Mouse (Mus musculus): ENCODE results near the gene Prkce. TPM values are rescaled to one million over a fixed set of nuclear protein-coding genes. Genes with fewer than 3 reads are reported as not detected.
A peak's percentile ranks its signal among the peaks of the same experiment; 100 is the strongest.

Prkce gene
- polyA plus RNA-seq, 1 experiment from 2014 or later, result 6.3 TPM

GRCm38 (mm10) chr17:86656369-86656768 is 488.8 kb downstream of the Prkce start:
- WGBS, result 77% methylated on average over 5 of the region's 5 CpGs
- Histone ChIP-seq H3K9ac (no peak overlapping the region), H3K27me3 (replicated peaks) (no peaks in the 10 kb centered on the region), H3K27ac (no peak overlapping the region), H3K36me3 (no peaks in the 10 kb centered on the region), H3K4me3 (replicated peaks) (no peak overlapping the region), H3K9me3 (no peaks in the 10 kb centered on the region), H3K4me1 (no peaks in the 10 kb centered on the region), H3K4me2 (no peak overlapping the region)
- ATAC-seq (ENCODE audit: insufficient read depth, low FRiP score, low read depth), result no peak

- 61% methylated on average over 1 of the region's 1 CpGs for WGBS
- Histone ChIP-seq H3K4me2 (no peak overlapping the region), H3K27ac (no peak overlapping the region), H3K9me3 (no peaks in the 10 kb centered on the region), H3K27me3 (replicated peaks) (no peaks in the 10 kb centered on the region), H3K9ac (no peak overlapping the region), H3K4me3 (replicated peaks) (no peak overlapping the region), H3K36me3 (no peaks in the 10 kb centered on the region), H3K4me1 (no peaks in the 10 kb centered on the region)
- ATAC-seq (ENCODE audit: insufficient read depth, low FRiP score, low read depth), result no peak
These were observed 494.7 kb downstream of the Prkce start for GRCm38 (mm10) chr17:86662301-86662700.

DNA sequence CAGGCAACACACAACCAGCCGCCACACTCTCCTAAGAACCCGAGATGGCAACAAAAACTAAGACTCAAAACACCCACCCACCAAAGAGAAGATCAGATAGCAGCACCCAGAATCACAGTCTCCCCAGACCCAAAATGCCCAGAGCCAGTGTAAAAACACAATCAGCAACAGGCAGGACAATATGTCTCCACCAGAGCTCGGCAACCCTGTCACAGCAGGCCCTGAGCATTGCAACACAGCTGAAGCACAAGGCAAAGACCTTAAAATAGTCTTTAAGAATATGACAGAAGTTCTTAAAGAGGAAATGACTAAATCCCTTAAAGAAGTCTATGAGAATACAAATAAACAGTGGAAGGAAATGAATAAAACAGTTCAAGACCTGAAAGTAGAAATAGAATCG is 495.9 kb downstream of the Prkce start:
- Histone ChIP-seq H3K36me3 (no peaks in the 10 kb centered on the region), H3K4me1 (no peaks in the 10 kb centered on the region), H3K9me3 (no peaks in the 10 kb centered on the region), H3K27ac (no peak overlapping the region), H3K27me3 (replicated peaks) (no peaks in the 10 kb centered on the region), H3K9ac (no peak overlapping the region), H3K4me3 (replicated peaks) (no peak overlapping the region), H3K4me2 (no peak overlapping the region)
- ATAC-seq (ENCODE audit: insufficient read depth, low FRiP score, low read depth), result no peak
- WGBS, result 70% methylated on average over 4 of the region's 4 CpGs

- WGBS, result 78% methylated on average over 8 of the region's 8 CpGs
- no peak overlapping the region for H3K4me3 ChIP-seq (replicated peaks)
- no peak overlapping the region for H3K27ac ChIP-seq
- no peaks in the 10 kb centered on the region for H3K4me1 ChIP-seq
- H3K36me3 ChIP-seq, result no peaks in the 10 kb centered on the region
- H3K27me3 ChIP-seq (replicated peaks), result no peaks in the 10 kb centered on the region
- ATAC-seq (ENCODE audit: insufficient read depth, low FRiP score, low read depth), result no peak
- no peak overlapping the region for H3K4me2 ChIP-seq
- H3K9ac ChIP-seq, result no peak overlapping the region
- no peaks in the 10 kb centered on the region for H3K9me3 ChIP-seq
These were observed 500.4 kb downstream of the Prkce start for GRCm38 (mm10) chr17:86667836-86668600.

DNA sequence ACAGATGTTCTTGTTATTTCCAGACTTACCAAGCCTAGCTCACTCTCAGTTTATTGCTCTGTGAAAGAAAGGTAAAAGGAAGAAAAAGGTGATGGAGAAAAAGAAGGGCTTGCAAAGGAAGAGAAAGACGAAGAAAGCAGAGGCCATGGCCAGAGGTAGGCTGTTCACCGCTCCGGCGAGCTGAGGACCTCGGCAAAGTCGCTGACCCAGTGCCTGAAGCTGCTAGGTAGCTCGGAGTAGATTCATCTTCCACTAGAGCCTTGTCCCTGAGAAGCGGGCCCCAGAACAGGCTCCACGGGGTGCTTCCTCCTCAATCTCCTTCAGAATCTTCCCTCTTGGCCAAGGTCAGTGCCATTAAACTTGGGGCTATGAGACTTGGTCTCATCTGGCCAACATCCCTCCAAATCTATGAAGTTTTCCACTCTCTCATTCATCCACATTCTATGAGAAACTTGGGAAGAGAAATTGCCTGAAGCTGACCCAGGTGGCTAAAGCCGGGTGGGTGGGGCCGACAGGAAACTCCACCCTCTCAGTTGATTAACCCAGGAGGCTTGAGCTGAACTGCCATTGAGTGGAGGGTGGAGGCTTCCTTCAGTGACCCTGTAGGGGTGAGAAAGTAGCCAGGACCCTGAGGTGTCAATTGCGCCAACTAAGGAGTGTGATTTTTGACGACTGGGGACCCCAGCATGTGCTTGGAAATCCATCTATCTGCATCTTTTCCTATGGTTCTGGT is 502.2 kb downstream of the Prkce start:
- Histone ChIP-seq H3K36me3 (no peaks in the 10 kb centered on the region), H3K27ac (0 out of 2 replicates have a peak overlapping the region, but pooled peaks have one; percentile 21), H3K9ac (no peak overlapping the region), H3K27me3 (replicated peaks) (no peaks in the 10 kb centered on the region), H3K4me1 (no peaks in the 10 kb centered on the region), H3K4me2 (no peak overlapping the region), H3K9me3 (no peaks in the 10 kb centered on the region), H3K4me3 (replicated peaks) (no peak overlapping the region)
- ATAC-seq (ENCODE audit: insufficient read depth, low FRiP score, low read depth), result no peak
- 82% methylated on average over 13 of the region's 13 CpGs for WGBS

GRCm38 (mm10) chr17:86670731-86671130 is 503.1 kb downstream of the Prkce start:
- Histone ChIP-seq H3K4me3 (replicated peaks) (no peak overlapping the region), H3K9me3 (no peaks in the 10 kb centered on the region), H3K36me3 (no peaks in the 10 kb centered on the region), H3K9ac (no peak overlapping the region), H3K27ac (0 out of 2 replicates have a peak overlapping the region, but pooled peaks have one; percentile 21), H3K4me1 (no peaks in the 10 kb centered on the region), H3K4me2 (no peak overlapping the region), H3K27me3 (replicated peaks) (no peaks in the 10 kb centered on the region)
- ATAC-seq (ENCODE audit: insufficient read depth, low FRiP score, low read depth), result no peak
- 32% methylated on average over 7 of the region's 7 CpGs for WGBS

- Histone ChIP-seq H3K27me3 (replicated peaks) (no peaks in the 10 kb centered on the region), H3K36me3 (no peaks in the 10 kb centered on the region), H3K4me1 (no peaks in the 10 kb centered on the region), H3K4me3 (replicated peaks) (no peak overlapping the region), H3K27ac (no peak overlapping the region), H3K9me3 (no peaks in the 10 kb centered on the region), H3K4me2 (no peak overlapping the region), H3K9ac (no peak overlapping the region)
- ATAC-seq (ENCODE audit: insufficient read depth, low FRiP score, low read depth), result no peak
- WGBS, result 80% methylated on average over 2 of the region's 2 CpGs
These were observed 507.4 kb downstream of the Prkce start for GRCm38 (mm10) chr17:86674971-86675370.

DNA sequence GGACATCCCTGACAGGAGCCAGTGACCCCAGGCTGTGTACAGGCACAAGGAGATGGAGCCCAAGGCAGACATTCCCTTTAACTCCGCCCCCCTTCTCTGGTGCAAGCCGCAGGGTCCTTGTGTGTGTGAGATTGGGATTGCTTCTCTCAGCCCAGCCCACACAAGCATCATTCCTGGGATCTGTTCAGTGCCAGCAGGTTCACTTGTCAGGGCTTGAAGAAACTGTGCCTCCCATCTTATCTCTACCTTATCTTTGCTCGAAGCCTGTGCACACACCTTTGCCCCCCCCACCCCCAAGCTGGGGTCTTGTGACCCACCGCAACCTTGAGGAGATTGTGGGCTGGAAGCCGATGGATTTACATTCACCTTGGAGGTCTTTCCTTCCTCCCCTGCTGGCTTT is 508.8 kb downstream of the Prkce start:
- H3K4me1 ChIP-seq, result no peaks in the 10 kb centered on the region
- 60% methylated on average over 5 of the region's 5 CpGs for WGBS
- no peak overlapping the region for H3K27ac ChIP-seq
- H3K9me3 ChIP-seq, result no peaks in the 10 kb centered on the region
- no peaks in the 10 kb centered on the region for H3K36me3 ChIP-seq
- no peak overlapping the region for H3K9ac ChIP-seq
- H3K27me3 ChIP-seq (replicated peaks), result no peaks in the 10 kb centered on the region
- no peak for ATAC-seq (ENCODE audit: insufficient read depth, low FRiP score, low read depth)
- no peak overlapping the region for H3K4me3 ChIP-seq (replicated peaks)
- no peak overlapping the region for H3K4me2 ChIP-seq

- no peak for ATAC-seq (ENCODE audit: insufficient read depth, low FRiP score, low read depth)
- H3K36me3 ChIP-seq, result no peaks in the 10 kb centered on the region
- no peaks in the 10 kb centered on the region for H3K27me3 ChIP-seq (replicated peaks)
- 62% methylated on average over 4 of the region's 4 CpGs for WGBS
- H3K9ac ChIP-seq, result no peak overlapping the region
- H3K4me3 ChIP-seq (replicated peaks), result no peak overlapping the region
- H3K4me2 ChIP-seq, result no peak overlapping the region
- no peak overlapping the region for H3K27ac ChIP-seq
- no peaks in the 10 kb centered on the region for H3K9me3 ChIP-seq
- no peaks in the 10 kb centered on the region for H3K4me1 ChIP-seq
These were observed 509.3 kb downstream of the Prkce start for GRCm38 (mm10) chr17:86676909-86677308.

GRCm38 (mm10) chr17:86685263-86685662 is 517.7 kb downstream of the Prkce start:
- H3K9me3 ChIP-seq, result no peaks in the 10 kb centered on the region
- no peak overlapping the region for H3K4me2 ChIP-seq
- no peak overlapping the region for H3K27ac ChIP-seq
- no peaks in the 10 kb centered on the region for H3K36me3 ChIP-seq
- H3K9ac ChIP-seq, result no peak overlapping the region
- H3K27me3 ChIP-seq (replicated peaks), result no peaks in the 10 kb centered on the region
- no peak for ATAC-seq (ENCODE audit: insufficient read depth, low FRiP score, low read depth)
- no peak overlapping the region for H3K4me3 ChIP-seq (replicated peaks)
- 82% methylated on average over 4 of the region's 4 CpGs for WGBS
- H3K4me1 ChIP-seq, result no peaks in the 10 kb centered on the region

GRCm38 (mm10) chr17:86687021-86687420 is 519.4 kb downstream of the Prkce start:
- no peak overlapping the region for H3K4me2 ChIP-seq
- H3K27me3 ChIP-seq (replicated peaks), result no peaks in the 10 kb centered on the region
- H3K4me1 ChIP-seq, result no peaks in the 10 kb centered on the region
- H3K27ac ChIP-seq, result no peak overlapping the region
- H3K36me3 ChIP-seq, result no peaks in the 10 kb centered on the region
- H3K9me3 ChIP-seq, result no peaks in the 10 kb centered on the region
- no peak overlapping the region for H3K4me3 ChIP-seq (replicated peaks)
- WGBS, result 72% methylated on average over 3 of the region's 3 CpGs
- ATAC-seq (ENCODE audit: insufficient read depth, low FRiP score, low read depth), result no peak
- no peak overlapping the region for H3K9ac ChIP-seq

DNA sequence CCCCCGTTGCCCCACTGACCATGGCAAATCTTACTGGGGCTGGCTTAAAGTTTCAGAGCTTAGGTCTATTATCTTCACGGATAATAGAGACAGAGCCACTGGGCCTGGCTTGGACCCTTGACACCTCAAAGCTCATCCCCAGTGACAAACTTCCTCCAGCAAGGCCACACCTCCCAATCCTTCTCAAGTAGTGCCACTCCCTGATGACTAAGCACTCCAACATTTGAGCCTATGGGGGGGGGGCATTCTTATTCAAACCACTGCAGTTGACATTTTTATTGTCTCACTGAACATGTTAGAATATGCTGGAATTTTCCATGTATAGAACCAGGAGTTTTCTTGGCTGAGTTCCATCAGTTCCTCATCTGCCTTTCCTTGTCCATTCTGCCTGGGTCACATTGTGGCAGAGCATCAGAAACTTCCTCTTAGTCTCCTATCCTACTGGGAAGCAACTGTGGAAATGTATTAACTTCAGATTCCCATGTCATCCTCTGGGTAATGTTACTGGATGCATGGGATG is 523.3 kb downstream of the Prkce start:
- no peaks in the 10 kb centered on the region for H3K9me3 ChIP-seq
- no peak overlapping the region for H3K9ac ChIP-seq
- no peak for ATAC-seq (ENCODE audit: insufficient read depth, low FRiP score, low read depth)
- H3K4me2 ChIP-seq, result no peak overlapping the region
- H3K36me3 ChIP-seq, result no peaks in the 10 kb centered on the region
- H3K4me1 ChIP-seq, result no peaks in the 10 kb centered on the region
- no peaks in the 10 kb centered on the region for H3K27me3 ChIP-seq (replicated peaks)
- WGBS, result 90% methylated on average over 2 of the region's 2 CpGs
- no peak overlapping the region for H3K27ac ChIP-seq
- H3K4me3 ChIP-seq (replicated peaks), result no peak overlapping the region

Measured in stomach, embryonic 15.5 days (tissue).